Mouse (Mus musculus) kidney, adult 2 months (tissue): ENCODE measurements around the gene Spata31d1d.
"Not testable (repeated sequence)": the region's sequence is repeated elsewhere in the genome, so short reads cannot be mapped to it uniquely, and the experiment has no call there.

ENCODE experiments used
- CTCF ChIP-seq: fragments of 200-500 bp; conservative IDR thresholded peaks from 2 replicates; pipeline ENCODE4 v1.5.1; 2011; ENCODE audit warnings: low read depth, mild to moderate bottlenecking, control low read depth, low read length, moderate library complexity, mixed read lengths; ENCODE audit not compliant: insufficient read depth, insufficient read length
- POLR2A ChIP-seq: fragments of 200-500 bp; IDR thresholded peaks from one replicate; pipeline ENCODE4 v1.6.1; 2011; ENCODE audit warnings: low read depth, low read length, control low read depth

DNA sequence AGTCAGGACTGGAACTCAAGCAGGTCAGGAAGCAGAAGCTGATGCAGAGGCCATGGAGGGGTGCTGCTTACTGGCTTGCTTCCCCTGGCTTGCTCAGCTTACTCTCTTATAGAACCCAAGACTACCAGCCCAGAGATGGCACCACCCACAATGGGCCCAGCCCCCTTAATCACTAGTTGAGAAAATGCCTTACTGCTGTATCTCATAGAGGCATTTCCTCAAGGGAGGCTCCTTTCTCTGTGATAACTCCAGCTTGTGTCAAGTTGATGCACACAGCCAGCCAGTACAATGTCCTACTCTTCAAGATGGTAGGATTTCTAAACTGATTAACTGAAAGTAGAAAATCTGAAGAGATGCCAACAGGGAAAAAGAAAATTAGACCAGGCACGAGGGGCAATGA is 9.5 kb downstream of the Spata31d1d start:
- not testable (repeated sequence) for TF ChIP-seq POLR2A, CTCF
